Mouse (Mus musculus) ES-E14 (cell line): Measurements from ENCODE around the gene Fmo3.

ENCODE experiments used
- HCFC1 ChIP-seq: IDR thresholded peaks from 2 replicates; pipeline ENCODE4 v1.6.1; 2012; ENCODE audit warnings: low read length, inconsistent platforms, borderline replicate concordance; ENCODE audit not compliant: insufficient read depth
- MAFK ChIP-seq: IDR thresholded peaks from 2 replicates; pipeline ENCODE4 v1.6.1; 2014; ENCODE audit warnings: mild to moderate bottlenecking, low read depth, low read length, inconsistent platforms; ENCODE audit not compliant: insufficient read depth
- ZC3H11A ChIP-seq: IDR thresholded peaks from 2 replicates; pipeline ENCODE4 v1.6.1; 2012; ENCODE audit warnings: low read depth, mild to moderate bottlenecking, inconsistent platforms, low read length, borderline replicate concordance
- ZNF384 ChIP-seq: IDR thresholded peaks from 2 replicates; pipeline ENCODE4 v1.6.1; 2012; ENCODE audit warnings: low read depth, low read length, inconsistent platforms

- no peak for TF ChIP-seq HCFC1
- TF ChIP-seq ZNF384 = no peak
- no peak for TF ChIP-seq ZC3H11A
- no peak for TF ChIP-seq MAFK
Observed at GRCm38 (mm10) chr1:162931310-162931875, 52.9 kb downstream of the Fmo3 start.
